ENCODE assay signal across 8 mouse cellular contexts in the genomic region with DNA sequence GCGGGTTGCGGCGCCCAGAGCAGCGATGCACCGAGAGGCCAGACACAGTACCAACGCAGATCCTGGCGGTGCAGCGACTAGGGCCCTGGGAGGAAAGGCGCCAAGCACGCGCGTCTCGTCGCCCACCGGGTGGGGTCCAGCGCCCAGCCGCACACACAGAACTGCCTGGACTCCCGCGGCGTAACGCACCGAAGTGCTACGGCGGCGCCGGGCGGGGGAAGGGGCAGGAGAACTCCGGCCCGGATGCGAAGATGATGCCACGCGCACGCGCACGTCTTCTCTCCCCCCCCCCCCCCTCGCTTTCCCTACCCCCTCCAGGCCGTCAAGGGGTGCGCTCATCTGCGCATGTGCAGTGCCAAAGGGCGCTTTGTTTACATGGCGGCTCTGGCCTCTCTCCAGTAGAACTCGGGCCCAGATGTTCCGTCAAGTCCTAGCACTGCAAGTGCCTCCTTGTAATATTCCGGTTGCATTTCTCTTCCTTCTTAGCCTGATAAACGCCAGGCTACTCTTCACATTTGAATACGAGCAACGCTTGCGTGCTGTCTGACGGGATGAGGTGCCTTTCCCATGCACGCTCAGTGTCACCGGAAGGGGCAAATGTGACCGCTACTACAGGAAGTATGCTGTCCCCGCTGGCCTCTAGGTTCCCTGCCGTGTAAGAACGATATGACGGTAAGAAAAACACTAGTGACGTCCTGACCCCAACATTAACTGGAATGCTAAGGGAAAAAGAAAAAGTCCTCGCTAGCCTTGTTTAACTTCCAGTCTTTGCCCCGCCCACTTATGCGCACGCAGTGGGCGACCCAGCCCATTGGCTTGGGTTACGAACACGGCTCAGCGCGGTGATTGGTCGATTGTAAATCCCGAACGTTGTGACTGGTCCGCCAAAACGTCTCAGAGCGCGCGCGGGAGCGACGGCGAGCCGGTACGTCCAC. TPM values are rescaled to one million over a fixed set of nuclear protein-coding genes. Genes with fewer than 3 reads are reported as not detected.
DNase-seq lines count a peak whose midpoint lies in the region; ATAC-seq lines count a peak whose summit lies in the region.

A gene (minus strand): TSS at position 238 of the 935 bp plus-strand sequence.
A gene (plus strand): TSS at position 348 of the 935 bp plus-strand sequence.

- under 1% methylated on average over 74 of the region's 80 CpGs for WGBS in heart, embryonic 13.5 days
- under 1% methylated on average over 70 of the region's 80 CpGs for WGBS in liver, embryonic 12.5 days (ENCODE audit: insufficient replicate concordance)
- WGBS in stomach, embryonic 15.5 days: under 1% methylated on average over 70 of the region's 80 CpGs

- peak within 1 kb of the TSS; percentile 99 for H3K9ac ChIP-seq in heart, embryonic 13.5 days
- peak within 1 kb of the TSS; percentile 94 for H3K9ac ChIP-seq in liver, embryonic 12.5 days
- peak within 1 kb of the TSS; percentile 93 for H3K9ac ChIP-seq in stomach, embryonic 15.5 days

- peak within 1 kb of the TSS; percentile 92 for H3K4me3 ChIP-seq in brown adipose tissue, adult 24 weeks (ENCODE audit: insufficient read depth, low read depth, low read length)
- peak within 1 kb of the TSS; percentile 99 for H3K4me3 ChIP-seq in heart, embryonic 13.5 days
- peak within 1 kb of the TSS; percentile 98 for H3K4me3 ChIP-seq in liver, embryonic 12.5 days
- peak within 1 kb of the TSS; percentile 99 for H3K4me3 ChIP-seq in stomach, embryonic 15.5 days (replicated peaks)

- peak; percentile 98 for DNase-seq in CD4-positive, CD25-positive, alpha-beta regulatory T cell, adult 2 months (ENCODE audit: low read depth, low spot score)
- peak; percentile 56 for DNase-seq in fat pad, adult 2 months (ENCODE audit: extremely low read depth, low read depth, low spot score)
- DNase-seq in kidney, postnatal 10 days: peak; percentile 99
- DNase-seq in natural killer cell, adult 2 months (ENCODE audit: low spot score in 2 of 2): peak; percentile 91 to 93

- no peaks in the 10 kb centered on the region for H3K27me3 ChIP-seq in heart, embryonic 13.5 days (replicated peaks)
- H3K27me3 ChIP-seq in liver, embryonic 12.5 days (replicated peaks): no peaks in the 10 kb centered on the region
- H3K27me3 ChIP-seq in stomach, embryonic 15.5 days (replicated peaks): no peaks in the 10 kb centered on the region

- H3K9me3 ChIP-seq in heart, embryonic 13.5 days: no peaks in the 10 kb centered on the region
- no peaks in the 10 kb centered on the region for H3K9me3 ChIP-seq in liver, embryonic 12.5 days (replicated peaks)
- H3K9me3 ChIP-seq in stomach, embryonic 15.5 days: no peaks in the 10 kb centered on the region

- H3K4me2 ChIP-seq in heart, embryonic 13.5 days: peak within 1 kb of the TSS; percentile 97
- peak within 1 kb of the TSS; percentile 96 for H3K4me2 ChIP-seq in liver, embryonic 12.5 days
- peak within 1 kb of the TSS; percentile 84 for H3K4me2 ChIP-seq in stomach, embryonic 15.5 days

- H3K27ac ChIP-seq in brown adipose tissue, adult 24 weeks (replicated peaks; ENCODE audit: low read depth, low read length): peak within 1 kb of the TSS; percentile 92
- peak within 1 kb of the TSS; percentile 93 for H3K27ac ChIP-seq in heart, embryonic 13.5 days (replicated peaks)
- peak within 1 kb of the TSS; percentile 85 for H3K27ac ChIP-seq in liver, embryonic 12.5 days
- peak within 1 kb of the TSS; percentile 95 for H3K27ac ChIP-seq in stomach, embryonic 15.5 days

- peaks cover 11% of the 10 kb centered on the region; the same call in 1 of the 2 replicates for H3K4me1 ChIP-seq in brown adipose tissue, adult 24 weeks (ENCODE audit: control insufficient read depth, insufficient read depth, insufficient read length, low read length)
- H3K4me1 ChIP-seq in heart, embryonic 13.5 days: peaks cover 48% of the 10 kb centered on the region
- H3K4me1 ChIP-seq in liver, embryonic 12.5 days: peaks cover 53% of the 10 kb centered on the region
- H3K4me1 ChIP-seq in stomach, embryonic 15.5 days: peaks cover 20% of the 10 kb centered on the region

- peaks cover 15% of the 10 kb centered on the region for H3K36me3 ChIP-seq in heart, embryonic 13.5 days
- H3K36me3 ChIP-seq in liver, embryonic 12.5 days: peaks cover 21% of the 10 kb centered on the region
- H3K36me3 ChIP-seq in stomach, embryonic 15.5 days: no peaks in the 10 kb centered on the region

- peak; percentile 91 for ATAC-seq in heart, embryonic 13.5 days (ENCODE audit: extremely low read depth, insufficient number of reproducible peaks, low FRiP score, low TSS enrichment)
- ATAC-seq in liver, embryonic 12.5 days: peak; percentile 91
- peak; percentile 94 for ATAC-seq in stomach, embryonic 15.5 days (ENCODE audit: insufficient read depth, low FRiP score, low read depth)

RNA-seq across cellular contexts. Expression of the first gene that starts in this region (rescaled TPM):
- polyA plus RNA-seq in brown adipose tissue, adult 24 weeks (2012; ENCODE audit: insufficient read depth, insufficient read length, missing spikeins): 15.9 and 16.4 TPM in 2 replicates
- polyA plus RNA-seq in heart, embryonic 13.5 days (2015; fragmentation: Nextera tagmentation; extraction: Ambion mirVana): 19.8 and 21.1 TPM in 2 replicates
- 18.9 and 19.0 TPM in 2 replicates for polyA plus RNA-seq in liver, embryonic 12.5 days (2016; fragmentation: Nextera tagmentation; extraction: Ambion mirVana)
- polyA plus RNA-seq in stomach, embryonic 15.5 days (2015; fragmentation: Nextera tagmentation; extraction: Ambion mirVana): 32.9 TPM in 2 replicates

RNA-seq across cellular contexts. Expression of the second gene that starts in this region (rescaled TPM):
- 7.2 and 9.8 TPM in 2 replicates for polyA plus RNA-seq in brown adipose tissue, adult 24 weeks (2012; ENCODE audit: insufficient read depth, insufficient read length, missing spikeins)
- polyA plus RNA-seq in heart, embryonic 13.5 days (2015; fragmentation: Nextera tagmentation; extraction: Ambion mirVana): 16.5 and 18.1 TPM in 2 replicates
- 42.9 and 43.2 TPM in 2 replicates for polyA plus RNA-seq in liver, embryonic 12.5 days (2016; fragmentation: Nextera tagmentation; extraction: Ambion mirVana)
- 24.9 and 26.6 TPM in 2 replicates for polyA plus RNA-seq in stomach, embryonic 15.5 days (2015; fragmentation: Nextera tagmentation; extraction: Ambion mirVana)

Comparison
In these comparisons a context has a peak if more than half of its experiments do, and no peak if none do; other contexts are left out.
1. Peak in every context shown above with its lines: DNase-seq, ATAC-seq, H3K4me3 ChIP-seq and H3K27ac ChIP-seq.